Mouse (Mus musculus) intestine, embryonic 14.5 days (tissue): ENCODE measurements at regions not wholly inside any gene's neighbourhood (a gene's known extent, or its start where the extent isn't known, plus 50 kb on each side); places are given as distances from the start of the nearest gene placed in this dataset.

ENCODE experiments used
- ATAC-seq: fragments of 200-750 bp; cut with Nextera tagmentation; replicated peaks from 2 replicates; pipeline ENCODE4 v1.8.0; 2017; ENCODE audit warnings: low read depth, moderate number of reproducible peaks, moderate TSS enrichment, moderate library complexity; ENCODE audit not compliant: low FRiP score, low TSS enrichment
- DNase-seq: peaks from one replicate; pipeline ENCODE4 v3.0.0-alpha.2; 2018; ENCODE audit warnings: low spot score
- H3K27ac ChIP-seq: fragments of 300-500 bp; sonication (generic); 2 replicates; pipeline ENCODE4 v1.5.1; 2014; ENCODE audit warnings: low read depth, mild to moderate bottlenecking, control low read depth
- H3K27me3 ChIP-seq: fragments of 300-500 bp; sonication (generic); replicated peaks from 2 replicates; pipeline ENCODE4 v1.6.1; 2014; ENCODE audit warnings: low read length, control low read depth; ENCODE audit not compliant: control insufficient read depth, insufficient read depth
- H3K36me3 ChIP-seq: fragments of 300-500 bp; sonication (generic); 2 replicates; pipeline ENCODE4 v1.6.1; 2014; ENCODE audit warnings: low read length, control low read depth; ENCODE audit not compliant: control insufficient read depth, insufficient read depth
- H3K4me1 ChIP-seq: fragments of 300-500 bp; sonication (generic); replicated peaks from 2 replicates; pipeline ENCODE4 v1.6.1; 2014; ENCODE audit warnings: low read length, control low read depth, mixed read lengths; ENCODE audit not compliant: control insufficient read depth, insufficient read depth
- H3K4me2 ChIP-seq: fragments of 300-500 bp; sonication (generic); 2 replicates; pipeline ENCODE4 v1.6.1; 2014; ENCODE audit warnings: low read length
- H3K4me3 ChIP-seq: fragments of 300-500 bp; sonication (generic); 2 replicates; pipeline ENCODE4 v1.5.1; 2014; ENCODE audit warnings: low read depth, low read length, control low read depth, mixed read lengths
- H3K9ac ChIP-seq: fragments of 300-500 bp; sonication (generic); 2 replicates; pipeline ENCODE4 v1.6.1; 2014; ENCODE audit warnings: mild to moderate bottlenecking, low read length
- H3K9me3 ChIP-seq: fragments of 300-500 bp; sonication (generic); 2 replicates; pipeline ENCODE4 v1.6.1; 2016; ENCODE audit warnings: low read length, control low read depth; ENCODE audit not compliant: control insufficient read depth
- WGBS: fragments of 180-500 bp; shearing (Covaris S2); extraction: QIAGEN DNeasy Blood & Tissue Kit; methylation state at CpG from one replicate; pipeline ENCODE4 v1.1.7; 2014; 5-methylcytosine and 5-hydroxymethylcytosine counted together

- H3K36me3 ChIP-seq: no peaks in the 10 kb centered on the region
- no peaks in the 10 kb centered on the region for H3K9me3 ChIP-seq
- no peak for ATAC-seq
- 72% methylated on average over 2 of the region's 2 CpGs for WGBS
- no peaks in the 10 kb centered on the region for H3K27me3 ChIP-seq
- H3K4me2 ChIP-seq: no peak overlapping the region
- H3K4me1 ChIP-seq: no peaks in the 10 kb centered on the region
- H3K9ac ChIP-seq: no peak overlapping the region
- no peak overlapping the region for H3K27ac ChIP-seq
- H3K4me3 ChIP-seq: no peak overlapping the region
- no peak for DNase-seq
Measured at GRCm38 (mm10) chr8:30982814-30983213, 2445.7 kb upstream of the 5930422O12Rik start.

DNA sequence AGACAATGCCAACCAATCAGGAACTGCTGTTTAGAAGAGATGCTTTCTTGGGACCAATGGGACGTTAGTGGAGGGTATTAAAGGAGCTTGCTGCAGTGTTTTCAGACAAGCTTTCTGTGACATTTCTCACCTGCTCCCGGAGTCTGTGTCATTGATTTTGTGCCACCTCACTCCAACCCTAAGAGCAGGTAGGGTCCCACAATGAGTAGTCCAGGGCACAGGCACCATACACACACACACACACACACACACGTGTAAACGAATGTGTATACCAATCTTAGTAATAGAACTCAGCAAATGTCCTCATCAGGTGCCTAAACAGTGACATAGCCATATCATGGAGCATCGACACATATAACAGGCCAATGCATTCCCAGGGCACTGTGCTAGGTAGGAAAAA lies 2440.5 kb upstream of the 5930422O12Rik start:
- DNase-seq: no peak
- no peak overlapping the region for H3K27ac ChIP-seq
- no peak for ATAC-seq
- H3K4me3 ChIP-seq: no peak overlapping the region
- H3K4me2 ChIP-seq: no peak overlapping the region
- H3K9ac ChIP-seq: no peak overlapping the region
- H3K36me3 ChIP-seq: no peaks in the 10 kb centered on the region
- H3K9me3 ChIP-seq: no peaks in the 10 kb centered on the region
- H3K4me1 ChIP-seq: no peaks in the 10 kb centered on the region
- 75% methylated on average over 5 of the region's 5 CpGs for WGBS
- H3K27me3 ChIP-seq: no peaks in the 10 kb centered on the region

DNA sequence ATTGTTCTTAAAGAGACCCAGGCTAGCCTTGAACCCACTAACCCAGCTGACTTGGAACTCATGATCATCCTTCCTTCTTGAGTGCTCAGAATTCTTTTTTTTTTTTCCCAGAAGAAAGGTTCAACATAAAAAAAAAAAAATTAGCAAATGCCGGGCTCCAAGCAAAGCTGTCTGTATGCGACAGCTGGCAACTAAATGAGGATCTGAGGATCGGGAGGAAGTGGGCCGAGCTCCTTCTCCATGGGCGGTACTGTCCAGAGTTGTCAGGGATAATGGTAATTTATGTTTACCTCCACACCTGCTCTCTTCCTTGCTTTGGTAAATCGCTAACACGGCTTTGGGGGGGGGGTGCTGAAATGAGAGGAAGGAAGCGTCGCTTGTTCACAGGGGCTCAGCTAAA lies 2429.9 kb upstream of the 5930422O12Rik start:
- Histone ChIP-seq H3K9ac (no peak overlapping the region), H3K36me3 (no peaks in the 10 kb centered on the region), H3K4me1 (no peaks in the 10 kb centered on the region), H3K27me3 (no peaks in the 10 kb centered on the region), H3K9me3 (no peaks in the 10 kb centered on the region), H3K4me2 (no peak overlapping the region), H3K4me3 (no peak overlapping the region), H3K27ac (no peak overlapping the region)
- WGBS: 70% methylated on average over 9 of the region's 9 CpGs
- no peak for ATAC-seq
- no peak for DNase-seq

GRCm38 (mm10) chr8:31000120-31000519 lies 2428.4 kb upstream of the 5930422O12Rik start:
- ATAC-seq (no peak), DNase-seq (no peak)
- Histone ChIP-seq H3K36me3 (no peaks in the 10 kb centered on the region), H3K4me3 (no peak overlapping the region), H3K4me2 (no peak overlapping the region), H3K4me1 (no peaks in the 10 kb centered on the region), H3K27me3 (no peaks in the 10 kb centered on the region), H3K9ac (no peak overlapping the region), H3K27ac (no peak overlapping the region), H3K9me3 (no peaks in the 10 kb centered on the region)
- 84% methylated on average over 6 of the region's 6 CpGs for WGBS

DNA sequence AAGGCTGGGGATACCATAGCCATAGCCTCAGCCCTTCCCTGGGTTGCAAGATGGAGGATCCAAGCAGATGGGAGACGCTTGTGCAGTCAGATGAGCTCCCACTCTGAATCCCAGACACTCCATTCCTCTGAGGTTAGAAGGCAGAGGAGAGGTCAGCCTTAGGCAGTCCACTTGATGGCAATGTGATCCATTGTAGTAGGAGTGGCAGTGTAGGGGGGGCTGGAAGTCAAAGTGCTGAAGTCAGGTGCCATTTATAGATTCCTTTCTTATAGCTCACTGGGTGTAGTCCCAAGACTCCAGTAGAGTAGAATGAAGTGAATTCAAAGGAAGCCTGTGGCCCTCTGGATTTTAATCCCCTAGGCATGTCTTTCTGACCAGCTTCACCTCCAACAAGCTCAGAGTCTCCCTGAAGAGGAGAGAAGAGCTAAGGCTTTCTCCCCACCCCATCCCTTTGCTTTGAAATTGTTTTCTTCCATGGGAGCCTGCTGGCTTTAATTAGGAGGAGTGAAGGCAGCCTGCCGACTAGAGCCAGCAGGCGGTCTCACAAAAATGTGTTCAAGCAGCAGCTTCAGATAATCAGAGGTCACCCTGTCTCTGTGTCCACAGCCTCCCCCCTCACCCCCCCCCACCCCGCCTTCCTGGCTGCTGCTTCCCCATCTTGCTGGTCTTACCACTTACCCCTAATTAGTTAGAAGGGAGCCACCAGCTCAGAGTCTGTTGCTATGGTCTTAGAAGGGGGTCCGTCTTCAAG lies 2426.4 kb upstream of the 5930422O12Rik start:
- Histone ChIP-seq H3K4me1 (no peaks in the 10 kb centered on the region), H3K27ac (no peak overlapping the region), H3K27me3 (no peaks in the 10 kb centered on the region), H3K9me3 (no peaks in the 10 kb centered on the region), H3K36me3 (no peaks in the 10 kb centered on the region), H3K4me3 (no peak overlapping the region), H3K4me2 (no peak overlapping the region), H3K9ac (no peak overlapping the region)
- no peak for DNase-seq
- WGBS: 42% methylated on average over 5 of the region's 5 CpGs
- no peak for ATAC-seq

DNA sequence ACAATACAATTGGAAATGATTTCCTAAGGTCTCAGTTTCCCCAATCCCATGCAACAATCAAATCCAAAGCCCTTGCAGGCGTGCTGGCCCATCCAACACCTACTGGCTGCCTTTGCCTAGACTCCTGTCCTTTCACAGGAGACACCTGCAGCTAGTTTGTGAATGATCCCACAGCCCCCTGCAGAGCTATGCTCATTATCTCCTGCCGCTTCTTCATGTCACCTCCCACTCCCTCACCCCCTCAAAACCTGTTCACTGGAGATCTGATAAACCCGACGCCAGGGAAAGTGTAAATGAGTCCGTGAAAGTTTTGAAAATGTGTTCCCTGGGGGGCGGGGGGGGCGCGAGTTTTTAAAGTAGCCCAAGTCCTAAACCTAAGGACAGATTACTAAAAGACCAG lies 2420.2 kb upstream of the 5930422O12Rik start:
- Histone ChIP-seq H3K4me2 (no peak overlapping the region), H3K9ac (no peak overlapping the region), H3K36me3 (no peaks in the 10 kb centered on the region), H3K9me3 (no peaks in the 10 kb centered on the region), H3K4me1 (no peaks in the 10 kb centered on the region), H3K27ac (no peak overlapping the region), H3K4me3 (no peak overlapping the region), H3K27me3 (no peaks in the 10 kb centered on the region)
- DNase-seq (no peak), ATAC-seq (no peak)
- WGBS: 61% methylated on average over 8 of the region's 8 CpGs

DNA sequence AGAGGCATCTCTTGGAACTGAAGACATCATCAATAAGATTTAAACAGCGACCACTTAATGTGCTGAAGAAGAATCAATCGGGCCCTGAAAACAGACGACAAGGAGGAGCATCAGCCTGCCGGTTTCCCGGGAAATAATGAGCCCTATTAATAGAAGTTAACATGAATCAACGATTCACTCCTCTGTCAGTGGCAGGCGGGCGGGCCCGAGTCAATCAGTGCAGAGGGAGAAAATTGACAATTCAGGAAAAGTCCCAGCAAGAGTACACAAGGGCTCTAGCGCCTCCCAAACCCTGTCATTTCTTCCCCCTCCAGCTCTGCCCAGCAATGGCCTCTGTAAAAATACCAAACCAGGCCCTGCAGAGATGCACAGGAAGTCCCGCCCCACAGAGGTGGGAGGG lies 2416.4 kb upstream of the 5930422O12Rik start:
- H3K36me3 ChIP-seq: no peaks in the 10 kb centered on the region
- no peak overlapping the region for H3K4me3 ChIP-seq
- no peaks in the 10 kb centered on the region for H3K4me1 ChIP-seq
- no peak overlapping the region for H3K27ac ChIP-seq
- WGBS: 81% methylated on average over 11 of the region's 11 CpGs
- DNase-seq: no peak
- H3K9ac ChIP-seq: no peak overlapping the region
- H3K4me2 ChIP-seq: no peak overlapping the region
- H3K27me3 ChIP-seq: no peaks in the 10 kb centered on the region
- no peak for ATAC-seq
- no peaks in the 10 kb centered on the region for H3K9me3 ChIP-seq

DNA sequence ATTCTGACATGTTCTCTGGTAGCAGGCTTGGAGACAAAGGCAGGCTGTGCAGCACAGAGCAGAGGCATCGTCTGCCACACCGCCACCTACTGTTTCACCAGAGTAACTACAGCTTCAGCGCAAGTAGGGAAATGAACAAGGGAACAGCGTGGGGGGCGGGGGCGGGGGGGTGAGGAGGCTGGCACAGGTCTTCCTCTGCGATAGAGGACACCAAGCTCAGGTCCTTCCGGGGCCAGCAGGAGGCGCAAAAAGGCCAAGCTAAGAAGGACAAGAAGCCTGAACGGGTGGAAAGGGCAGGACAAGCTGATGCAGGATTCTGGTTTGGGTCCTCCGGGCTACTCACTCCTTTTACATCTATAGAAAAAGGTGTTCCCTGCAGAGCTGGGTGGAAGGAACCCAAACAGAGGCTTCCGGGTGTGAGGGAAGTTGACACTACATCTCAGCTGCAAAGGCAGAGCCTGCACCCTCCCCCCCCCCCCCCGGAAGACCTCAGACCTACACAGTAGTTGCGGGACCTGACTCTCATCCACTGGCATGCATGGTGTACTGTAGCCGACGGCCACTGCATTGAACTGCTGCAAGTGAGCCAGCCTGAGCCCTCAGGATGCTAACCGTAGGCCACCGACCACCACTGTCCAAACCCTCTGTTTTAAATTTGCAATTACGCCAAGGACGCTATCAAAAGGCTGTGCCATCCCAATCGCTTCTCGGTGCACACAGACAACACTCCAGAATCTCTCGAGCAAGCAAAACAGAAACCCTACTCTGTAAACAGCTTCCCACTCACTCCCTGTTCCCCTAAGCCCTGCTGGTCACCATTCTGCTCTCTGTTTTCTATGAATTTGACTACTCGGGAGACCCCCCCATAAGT lies 2396.6 kb upstream of the 5930422O12Rik start:
- Histone ChIP-seq H3K4me1 (no peaks in the 10 kb centered on the region), H3K4me2 (peak overlapping the region; percentile 59), H3K9me3 (no peaks in the 10 kb centered on the region), H3K27me3 (no peaks in the 10 kb centered on the region), H3K27ac (no peak overlapping the region), H3K4me3 (peak overlapping the region; percentile 34), H3K36me3 (no peaks in the 10 kb centered on the region), H3K9ac (peak overlapping the region; percentile 27; the same call in 1 of the 2 replicates)
- peak; percentile 77 for DNase-seq
- ATAC-seq: peak; percentile 85
- 9% methylated on average over 24 of the region's 24 CpGs for WGBS
